Mouse (Mus musculus) right cerebral cortex, postnatal 4 days (tissue): Measurements from ENCODE around the gene Cpox.

Experiments used
- DNase-seq: peaks from one replicate; pipeline ENCODE4 v3.0.0-alpha.2; 2022

The Cpox gene

DNA sequence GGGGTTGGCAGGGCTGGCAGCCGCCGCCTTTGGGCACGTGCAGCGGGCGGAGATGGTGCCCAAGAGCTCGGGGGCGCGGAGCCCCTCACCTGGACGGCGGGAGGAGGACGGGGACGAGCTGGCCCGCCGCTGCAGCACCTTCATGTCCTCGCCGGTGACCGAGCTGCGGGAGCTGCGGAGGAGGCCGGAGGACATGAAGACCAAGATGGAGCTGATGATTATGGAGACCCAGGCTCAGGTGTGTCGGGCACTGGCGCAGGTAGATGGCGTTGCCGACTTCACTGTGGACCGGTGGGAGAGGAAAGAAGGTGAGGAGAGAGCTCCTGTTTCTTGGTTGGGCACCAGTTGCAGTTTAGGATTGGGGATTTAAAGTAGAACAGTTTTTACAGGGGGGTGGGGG is 551 bp downstream of the Cpox start:
- DNase-seq, result no peak

DNA sequence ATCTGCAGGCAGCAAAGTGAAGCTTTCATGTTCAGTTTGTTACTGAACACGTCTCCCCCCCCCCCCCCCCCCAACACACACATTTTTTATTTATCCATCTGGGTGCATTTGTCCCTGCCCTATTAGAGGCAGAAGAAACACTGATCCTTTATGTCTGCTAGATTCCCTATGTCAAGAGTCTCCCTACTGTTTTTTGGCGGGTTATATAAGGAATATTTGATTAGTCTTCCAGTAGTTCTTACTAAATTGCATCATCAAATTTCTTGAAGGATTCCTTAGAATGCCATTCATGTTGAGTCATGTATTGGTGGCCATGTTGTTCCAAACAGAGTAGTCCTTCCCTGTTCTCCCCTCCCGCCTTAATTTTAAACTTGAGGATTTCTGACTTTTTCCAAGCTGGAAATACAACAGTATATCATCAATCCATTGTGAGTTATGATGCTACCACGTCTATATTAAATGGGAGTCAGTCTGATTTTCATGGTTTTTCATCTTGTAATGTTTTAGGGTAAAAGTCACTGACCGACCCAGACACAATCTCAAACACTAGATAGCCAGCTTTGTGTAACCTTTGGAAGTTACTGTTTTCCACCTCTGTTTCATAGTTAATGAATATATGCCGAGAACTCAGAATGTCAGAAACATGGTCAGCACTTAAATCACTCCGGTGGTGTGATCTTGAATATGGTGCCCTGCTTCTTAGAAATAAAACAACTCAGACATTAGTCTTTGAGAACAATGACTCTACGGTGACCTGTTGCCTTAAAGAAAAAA is 1.3 kb downstream of the Cpox start:
- no peak for DNase-seq

DNA sequence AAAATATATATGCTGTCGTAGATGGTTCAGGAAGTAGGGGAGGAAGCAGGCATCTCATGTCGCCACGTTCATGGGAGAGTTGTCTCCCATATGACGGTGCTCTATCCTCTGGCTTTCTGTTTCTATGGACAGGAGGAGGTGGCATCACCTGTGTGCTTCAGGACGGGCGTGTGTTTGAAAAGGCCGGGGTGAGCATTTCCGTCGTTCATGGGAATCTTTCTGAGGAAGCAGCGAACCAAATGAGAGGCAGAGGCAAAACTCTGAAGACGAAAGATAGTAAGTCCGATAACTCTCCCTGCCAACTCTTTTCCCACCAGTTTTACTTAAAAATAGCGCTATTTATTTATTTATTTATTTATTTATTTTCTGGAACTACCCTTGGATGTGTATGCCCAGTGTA is 2.3 kb downstream of the Cpox start:
- no peak for DNase-seq

DNA sequence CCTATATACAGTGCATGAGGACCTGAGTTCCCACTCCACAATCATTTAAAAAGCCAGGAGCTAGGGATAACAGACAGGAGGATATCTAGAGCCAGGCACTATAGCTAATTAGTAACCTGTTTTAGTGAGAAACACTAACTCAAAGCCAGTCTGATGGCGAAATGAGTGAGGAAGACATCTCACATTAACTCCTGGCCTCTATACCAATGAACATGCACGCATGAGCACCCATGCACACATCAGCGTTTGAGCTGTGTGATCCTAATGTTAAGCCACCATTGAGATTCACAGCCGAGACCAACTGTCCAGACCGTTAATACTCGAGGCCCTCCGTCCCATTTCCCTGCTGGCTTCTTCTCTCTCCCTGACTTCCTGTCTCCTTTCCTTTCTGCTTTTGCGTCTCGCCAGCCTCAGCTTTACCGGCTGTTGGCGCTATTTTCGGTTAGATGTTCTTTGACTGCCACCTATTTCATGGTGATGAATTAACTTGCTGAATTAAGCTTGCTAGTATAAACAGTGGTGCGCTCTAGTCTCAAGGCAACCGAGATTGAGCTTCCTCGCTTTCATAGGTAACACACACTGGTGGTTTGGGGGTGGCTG is 3.8 kb downstream of the Cpox start:
- no peak for DNase-seq

DNA sequence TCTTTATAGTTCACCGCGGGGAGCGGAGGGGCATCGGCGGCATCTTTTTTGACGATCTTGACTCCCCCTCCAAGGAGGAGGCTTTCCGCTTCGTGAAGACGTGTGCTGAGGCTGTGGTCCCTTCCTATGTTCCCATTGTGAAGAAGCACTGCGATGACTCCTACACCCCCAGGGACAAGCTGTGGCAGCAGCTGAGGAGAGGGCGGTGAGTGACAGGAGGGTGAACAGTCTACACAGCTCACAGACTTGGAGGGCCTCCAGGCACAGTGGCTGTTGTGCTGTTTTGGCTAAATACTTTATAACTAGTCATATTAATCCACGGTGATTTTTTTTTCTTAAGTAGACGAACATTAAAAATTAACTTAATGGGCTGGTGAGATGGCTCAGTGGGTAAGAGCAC is 5.2 kb downstream of the Cpox start:
- no peak for DNase-seq

DNA sequence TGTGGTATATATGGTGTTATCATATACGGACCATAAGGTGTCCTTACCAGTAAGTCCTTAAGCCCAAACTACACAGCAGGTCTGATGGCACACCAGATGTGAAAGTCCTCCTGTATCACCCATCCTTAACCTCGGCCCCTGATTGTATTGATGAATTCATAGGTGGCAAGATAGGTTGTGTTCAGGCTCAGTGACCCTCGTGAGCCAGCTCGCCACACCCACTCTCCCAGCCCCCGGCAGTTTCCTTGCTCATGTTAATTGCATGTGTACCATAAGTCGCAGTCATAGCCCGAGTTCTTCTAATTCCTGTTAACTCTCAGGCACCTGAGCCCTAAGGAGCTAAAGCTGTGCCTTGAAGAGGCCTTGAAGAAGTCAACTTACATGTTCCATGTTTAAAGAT is 6.1 kb downstream of the Cpox start:
- no peak for DNase-seq

DNA sequence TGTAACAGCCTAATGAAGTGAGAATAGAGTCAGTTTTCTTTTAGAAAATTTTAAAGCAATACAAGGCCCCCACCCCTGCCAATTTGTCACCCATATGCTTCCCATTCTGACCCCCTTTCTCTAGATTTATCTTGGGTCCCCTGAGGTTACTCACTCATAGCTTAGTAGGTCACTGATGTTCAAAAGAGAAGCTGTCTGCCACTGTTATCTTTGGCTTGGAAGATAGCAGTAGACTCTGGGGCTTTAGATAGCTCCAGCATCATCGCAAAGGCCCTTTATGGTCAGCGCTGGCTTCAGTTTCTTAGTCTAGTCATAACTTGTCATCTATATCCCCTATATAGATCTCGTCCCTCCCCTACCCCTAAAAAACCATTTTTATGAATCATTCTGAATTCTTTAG is 6.5 kb downstream of the Cpox start:
- no peak for DNase-seq

DNA sequence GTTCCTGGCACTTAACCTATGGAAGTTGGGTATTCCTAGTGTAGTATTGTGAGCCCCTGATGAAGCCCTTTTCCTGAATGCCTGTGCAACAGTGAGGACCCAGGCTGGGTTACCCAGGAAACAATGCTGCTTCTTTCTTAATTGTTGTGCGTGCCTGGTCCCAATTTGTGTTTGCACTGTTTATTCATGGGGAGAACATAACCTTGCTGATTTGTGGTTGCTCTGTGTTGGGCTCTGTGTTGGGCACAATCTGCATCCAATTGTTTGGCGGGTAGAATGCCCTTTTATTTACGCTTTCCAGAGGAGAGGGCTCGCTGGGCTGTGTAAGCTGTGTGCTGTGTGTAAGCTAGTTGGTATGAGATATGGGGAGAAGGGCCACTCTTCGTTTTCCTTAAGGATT is 7.4 kb downstream of the Cpox start:
- DNase-seq, result no peak

DNA sequence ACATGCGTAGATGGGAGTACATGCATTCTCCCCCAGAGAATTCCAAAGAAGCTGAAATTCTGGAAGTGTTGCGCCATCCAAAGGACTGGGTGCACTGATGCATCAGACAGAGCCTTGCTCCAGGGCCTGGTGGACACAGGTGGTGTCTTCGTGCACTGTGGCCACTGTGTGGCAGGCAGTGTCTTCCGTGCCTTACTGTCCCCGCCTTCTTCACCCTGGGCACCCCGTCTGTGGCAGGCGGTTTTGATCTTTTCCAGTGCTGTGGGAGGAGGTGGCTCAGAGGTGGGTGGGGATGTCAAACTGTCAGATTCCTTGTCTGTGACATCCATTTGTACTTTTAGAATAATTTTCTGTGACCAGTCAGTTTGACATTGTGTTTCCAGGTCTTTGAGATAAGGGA is 8.6 kb downstream of the Cpox start:
- DNase-seq, result no peak

DNA sequence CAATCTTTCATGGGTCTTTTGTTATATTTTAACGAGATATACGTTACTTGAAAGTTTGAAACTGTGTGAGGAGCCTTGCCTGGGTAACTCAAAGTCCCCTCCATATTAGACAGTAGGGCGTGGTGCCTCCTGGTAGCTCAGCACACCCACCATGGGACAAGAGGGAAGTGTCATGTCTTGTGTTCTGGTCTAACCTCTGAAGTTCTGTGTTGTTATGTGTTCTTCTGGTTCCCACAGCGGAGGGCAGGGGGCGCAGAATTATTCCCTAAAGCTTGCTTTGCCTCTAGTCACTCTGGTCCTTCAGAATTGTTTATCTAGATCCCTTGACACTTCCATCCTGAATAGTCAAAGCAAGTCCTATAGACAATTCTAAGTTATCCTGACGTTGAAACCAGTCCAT is 12.0 kb downstream of the Cpox start:
- DNase-seq, result no peak

DNA sequence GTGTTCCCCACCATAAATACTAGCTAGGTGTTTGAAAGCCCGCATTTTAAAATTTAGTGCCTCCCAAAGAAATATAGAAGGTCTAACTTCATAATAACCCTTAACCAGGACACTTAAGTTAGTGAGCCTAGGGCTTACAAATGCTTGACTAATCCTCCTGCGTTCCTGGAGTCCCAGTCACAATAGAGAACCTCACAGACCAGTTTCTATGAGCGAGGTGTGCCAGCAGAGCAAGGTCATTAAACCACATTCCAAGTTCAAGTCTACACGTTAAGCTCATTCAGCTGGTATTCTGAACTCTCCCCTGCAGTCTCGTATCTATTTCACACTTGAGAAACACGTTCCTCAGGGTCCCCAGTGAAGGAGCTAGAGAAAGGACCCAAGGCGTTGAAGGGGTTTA is 12.8 kb downstream of the Cpox start:
- no peak for DNase-seq

DNA sequence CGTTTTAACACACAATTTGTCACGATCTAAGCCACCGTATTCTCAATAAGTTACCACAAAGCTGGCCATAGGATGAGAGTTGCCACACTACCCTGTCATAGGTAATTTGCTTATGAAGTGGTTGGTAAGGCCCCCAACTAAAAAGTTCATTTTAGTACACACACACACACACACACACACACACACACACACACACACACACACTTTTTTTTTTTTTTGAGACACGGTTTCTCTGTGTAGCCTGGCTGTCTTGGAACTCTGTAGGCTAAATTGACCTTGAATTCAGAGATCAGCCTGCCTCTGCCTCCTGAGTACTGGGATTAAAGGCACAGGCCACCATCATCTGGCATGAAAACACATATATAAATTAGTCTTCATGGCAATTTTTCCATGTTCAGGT is 13.8 kb downstream of the Cpox start:
- DNase-seq, result no peak

DNA sequence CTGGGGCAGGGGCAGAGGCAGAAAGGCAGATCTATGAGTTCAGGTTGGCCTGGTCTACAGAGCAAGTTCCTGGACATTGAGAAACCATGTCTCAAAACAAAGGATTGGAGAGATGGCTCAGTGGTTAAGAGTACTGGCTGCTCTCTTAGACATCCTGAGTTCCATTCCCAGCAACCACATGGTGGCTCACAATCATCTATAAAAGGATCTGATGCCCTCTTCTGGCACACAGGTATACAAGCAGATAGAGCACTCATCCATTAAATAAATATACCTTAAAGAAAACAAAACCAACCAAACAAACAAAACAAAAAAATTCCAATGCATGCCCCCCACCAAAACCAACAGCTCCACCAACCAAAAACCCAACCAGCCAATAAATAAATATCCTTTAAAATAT is 14.4 kb downstream of the Cpox start:
- no peak for DNase-seq

DNA sequence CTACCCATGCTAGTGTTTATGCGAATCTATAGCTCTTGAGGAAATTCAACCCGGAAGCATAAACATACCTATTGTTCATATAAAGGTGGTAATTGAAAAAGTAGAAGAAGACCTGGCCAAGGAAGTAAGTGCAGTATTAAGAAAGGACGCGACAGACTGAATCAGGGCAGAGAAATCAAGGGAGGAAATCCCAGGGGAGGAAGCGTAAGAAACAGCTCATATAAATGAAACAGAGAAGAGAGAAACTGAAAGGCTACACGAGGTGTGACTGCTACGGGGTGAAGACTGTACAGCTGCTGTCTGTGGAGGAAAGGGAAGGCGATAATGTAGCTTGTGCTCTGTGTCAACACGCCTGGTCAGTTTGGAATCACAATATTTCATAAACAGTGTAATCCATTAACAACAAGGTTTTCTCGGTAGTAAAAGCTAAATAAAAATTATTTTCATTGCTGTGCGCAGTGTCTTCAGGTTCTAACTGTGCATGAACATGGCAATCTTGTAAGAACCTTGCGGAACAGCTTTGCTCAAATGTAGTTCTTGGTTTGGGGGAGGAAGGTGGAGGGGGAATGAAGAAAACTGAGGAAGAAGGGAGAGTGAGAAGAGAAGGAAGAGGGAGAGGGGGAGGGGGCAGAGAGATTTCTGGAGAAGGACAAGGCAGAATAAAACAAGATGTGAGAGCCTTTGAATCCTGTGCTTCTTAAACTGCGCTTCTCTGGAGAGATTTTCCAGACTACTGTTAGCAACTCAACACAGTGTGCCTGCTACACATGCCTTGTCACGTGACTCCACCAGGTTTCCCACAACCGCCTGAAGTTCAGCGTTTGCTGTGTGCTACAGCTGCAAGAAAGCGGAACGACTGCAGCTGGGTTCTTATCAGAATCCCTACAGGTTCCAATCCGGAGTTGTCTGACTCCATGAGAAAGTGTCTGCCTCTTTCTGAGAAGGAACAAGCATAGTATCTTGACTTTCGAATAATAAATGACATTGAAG is 15.8 kb downstream of the Cpox start:
- no peak for DNase-seq

DNA sequence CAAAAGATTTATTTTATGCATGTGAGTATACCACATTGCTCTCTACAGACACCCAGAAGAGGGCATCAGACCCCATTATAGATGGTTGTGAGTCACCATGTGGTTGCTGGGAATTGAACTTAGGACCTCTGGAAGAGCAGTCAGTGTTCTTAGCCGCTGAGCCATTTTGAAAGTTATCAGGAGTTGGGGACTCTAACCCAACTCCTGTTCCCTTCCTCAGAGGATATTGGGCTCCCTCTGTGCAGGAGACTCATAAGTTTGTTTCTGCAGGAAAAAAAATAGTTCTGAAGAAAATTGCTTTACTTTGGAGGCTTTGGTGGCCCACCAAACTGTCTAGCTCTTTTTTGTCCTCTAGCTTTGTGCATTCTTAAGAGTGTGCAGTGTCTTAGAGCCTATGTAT is 18.4 kb downstream of the Cpox start:
- DNase-seq, result no peak

DNA sequence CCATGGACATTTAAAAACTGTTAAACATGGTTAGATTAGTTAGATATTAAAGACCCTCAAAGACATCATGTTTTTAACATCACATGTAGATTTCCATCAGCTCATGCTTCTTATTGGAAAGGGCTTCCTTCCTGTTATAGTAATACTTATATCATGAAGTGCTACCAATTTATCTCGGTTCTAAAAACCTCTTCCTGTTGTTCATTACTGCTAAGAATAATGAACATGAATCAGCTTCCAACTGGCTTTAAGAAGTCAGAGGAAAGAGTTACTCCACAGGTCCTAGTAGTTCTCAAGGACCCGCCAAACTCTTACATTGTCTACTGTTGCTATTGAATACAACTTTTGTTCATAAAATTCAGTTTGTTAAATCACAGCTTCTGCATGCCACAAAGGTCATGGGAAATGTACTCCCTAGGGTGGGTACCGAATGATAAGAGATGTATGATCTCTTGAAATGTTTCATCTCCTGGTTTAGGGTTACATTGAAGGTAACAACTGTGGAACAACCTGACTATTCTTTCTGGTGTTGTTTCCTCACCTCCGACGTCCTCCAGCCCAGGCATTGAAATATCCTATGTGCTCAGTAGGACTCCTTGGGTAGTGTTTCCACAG is 19.6 kb downstream of the Cpox start:
- no peak for DNase-seq

DNA sequence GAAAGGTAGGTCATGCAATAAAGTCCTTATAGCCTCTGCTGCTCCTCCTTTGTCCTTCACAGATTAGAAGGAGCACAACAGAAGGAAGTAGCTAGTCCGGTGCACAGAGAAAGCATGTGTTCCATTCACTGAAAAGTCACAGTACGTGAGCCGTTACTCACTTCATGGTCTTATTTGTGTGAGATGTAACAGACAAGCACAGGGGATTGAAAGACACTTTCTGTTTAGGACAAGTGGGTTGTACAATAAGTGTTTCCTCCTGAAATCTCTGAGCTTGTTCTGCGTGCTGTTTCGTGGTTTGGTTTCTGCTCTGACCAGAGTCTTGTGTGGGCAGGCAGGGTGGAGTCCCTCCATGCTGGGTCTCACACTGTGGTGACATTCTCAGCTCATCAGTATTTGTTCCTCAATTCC is 20.2 kb downstream of the Cpox start:
- no peak for DNase-seq

DNA sequence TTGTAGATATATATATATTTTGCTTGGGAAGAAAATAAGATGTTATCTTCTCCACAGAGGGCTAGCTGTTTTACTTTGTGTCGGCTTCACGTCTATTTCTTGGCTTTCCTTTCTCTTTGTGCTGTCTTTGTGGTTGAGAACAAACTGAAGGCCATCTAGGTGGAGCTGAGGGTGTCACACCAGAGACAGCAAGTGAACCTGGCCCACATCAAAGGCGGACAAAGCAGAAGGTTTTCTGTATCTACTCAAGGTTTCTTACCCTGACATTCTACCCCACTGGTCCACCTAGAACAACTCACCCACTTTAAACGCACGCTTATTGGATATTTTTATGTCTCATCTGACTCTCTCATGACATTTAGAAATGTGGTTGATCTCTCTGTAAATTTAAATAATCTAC is 24.0 kb downstream of the Cpox start:
- DNase-seq, result no peak

DNA sequence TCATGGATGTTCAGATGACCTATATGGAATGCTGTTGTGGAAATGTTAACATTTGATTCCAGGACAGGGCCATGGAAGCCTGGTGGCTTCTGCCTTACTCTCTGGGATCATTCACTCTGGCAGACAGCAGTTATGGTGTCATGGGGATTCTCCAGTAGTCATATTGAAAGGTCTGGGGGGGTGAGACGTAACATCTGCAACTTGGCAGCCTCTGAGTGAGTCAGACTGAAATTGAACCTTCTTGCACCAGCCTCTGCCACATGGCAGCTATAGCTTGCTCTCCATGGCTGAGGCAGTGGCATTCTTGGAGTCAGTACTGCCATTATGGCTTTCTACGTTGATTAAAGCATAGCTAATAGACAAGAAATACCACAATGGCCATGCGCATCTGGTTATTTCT is 26.7 kb downstream of the Cpox start:
- DNase-seq, result no peak

DNA sequence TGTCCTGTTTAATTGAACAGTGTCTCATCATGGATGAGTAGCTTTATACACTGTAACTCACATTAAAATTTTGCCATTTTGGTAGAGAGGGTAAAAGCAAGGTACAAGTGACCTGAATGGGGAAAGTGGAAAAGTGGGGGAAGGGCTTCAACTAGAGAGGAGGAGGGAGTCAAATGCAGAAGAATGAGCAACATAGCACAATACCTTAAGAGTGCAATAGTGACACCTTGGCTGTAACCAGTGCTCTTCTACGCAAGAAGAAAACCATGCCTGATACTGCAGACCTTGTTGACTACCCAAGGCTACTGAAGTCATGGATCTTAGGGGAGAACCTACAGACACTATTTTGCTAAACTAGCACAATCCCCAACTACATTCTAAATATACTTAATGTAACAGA is 27.2 kb downstream of the Cpox start:
- no peak for DNase-seq

DNA sequence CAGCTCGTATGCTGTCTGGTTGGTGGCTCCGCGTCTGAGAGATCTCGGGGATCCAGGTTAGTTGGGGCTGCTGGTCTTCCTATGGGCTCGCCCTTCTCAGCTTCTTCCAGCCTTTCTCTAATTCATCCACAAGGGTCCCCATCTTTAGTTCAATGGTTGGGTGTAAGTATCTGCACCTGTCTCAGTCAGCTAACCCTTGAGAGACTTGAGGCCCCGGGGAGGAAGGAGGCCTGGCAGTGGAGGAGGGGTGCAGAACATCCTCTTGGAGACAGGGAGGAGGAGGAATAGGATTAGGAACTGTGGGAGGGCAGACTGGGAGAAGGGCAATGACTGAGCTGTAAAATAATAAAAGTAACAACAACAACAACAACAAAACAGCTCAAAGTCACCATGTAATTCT is 30.1 kb downstream of the Cpox start:
- DNase-seq, result no peak

DNA sequence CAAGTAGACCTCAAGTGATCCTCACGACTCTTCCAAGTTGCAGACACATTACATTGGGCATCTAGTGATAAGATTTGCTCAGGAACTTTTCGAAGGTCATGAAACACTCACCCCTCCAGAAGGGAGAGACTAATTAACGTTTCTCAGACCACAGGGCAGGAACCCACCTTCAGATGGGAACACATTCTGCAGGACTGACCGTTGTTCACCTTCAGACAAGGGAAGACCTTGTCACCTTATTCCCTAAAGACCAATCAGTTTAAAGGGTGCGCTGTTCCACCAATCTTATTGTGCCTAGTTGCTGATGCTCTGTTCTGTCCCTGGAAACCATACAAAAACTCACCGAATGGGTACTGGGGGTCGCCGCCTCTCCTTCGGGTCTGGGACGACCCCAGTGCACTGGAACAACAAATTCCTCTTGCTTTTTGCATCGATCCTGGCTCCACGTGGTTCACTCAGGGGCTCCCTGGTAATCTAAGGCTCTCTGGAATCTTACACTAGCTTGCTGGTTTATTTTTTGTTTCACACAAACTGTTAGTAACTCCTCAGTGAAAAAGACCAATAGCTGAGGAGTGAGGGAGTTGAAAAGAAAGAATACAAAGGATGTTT is 30.8 kb downstream of the Cpox start:
- no peak for DNase-seq

DNA sequence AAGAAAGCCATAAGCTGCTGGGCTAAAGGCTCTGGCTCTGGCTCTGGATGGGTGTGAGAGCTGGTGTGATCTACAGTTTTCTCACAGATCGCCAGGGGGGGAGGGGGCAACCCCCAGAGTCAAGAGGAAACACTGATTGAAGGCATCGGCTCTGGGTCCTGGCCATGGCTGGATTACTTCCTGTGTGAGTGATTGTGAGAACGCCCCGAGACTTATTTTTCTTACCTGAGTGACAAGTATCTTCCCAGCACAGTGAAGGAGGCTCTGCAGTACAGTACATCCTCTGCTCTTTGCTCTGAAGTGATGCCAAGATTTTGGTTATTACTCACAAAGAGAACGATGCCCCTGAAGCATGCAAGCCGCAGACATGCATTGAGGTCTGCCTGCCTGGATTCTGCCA is 31.7 kb downstream of the Cpox start:
- no peak for DNase-seq
